Mouse (Mus musculus): ENCODE results near the gene Gm12355.
"Not testable (repeated sequence)": the region's sequence is repeated elsewhere in the genome, so short reads cannot be mapped to it uniquely, and the experiment has no call there.

Gm12355 gene

GRCm38 (mm10) chr11:98625611-98626410 is at the start of gene Gm12355, which contains the start of gene Gsdma3:
Gene Gm12355, minus strand, starts transcription at chr11:98625661.
Gene Gsdma3, plus strand, starts transcription at chr11:98626360.
- no peak for DNase-seq

GRCm38 (mm10) chr11:98673136-98673535 is 47.7 kb upstream of the Gm12355 start:
- peak; percentile 44 for DNase-seq

DNA sequence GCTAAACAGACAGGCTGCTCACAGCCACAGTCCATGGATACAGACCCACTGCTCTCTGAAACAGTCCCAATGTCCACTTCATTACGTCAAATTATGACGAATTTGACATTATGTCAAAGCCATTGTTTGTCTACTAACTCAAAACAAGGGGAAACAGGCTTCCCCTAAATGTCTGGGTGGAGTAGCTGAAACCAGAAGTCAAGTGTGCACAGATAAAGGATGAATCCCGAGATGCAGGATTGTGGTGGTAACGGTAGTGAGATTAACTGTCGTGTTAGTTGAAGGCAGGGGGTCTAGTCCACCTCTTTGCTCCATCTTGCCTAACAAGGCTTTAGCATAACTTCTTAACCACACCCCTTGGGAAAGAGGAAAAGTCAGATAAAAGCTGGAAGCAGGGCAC is 47.0 kb upstream of the Gm12355 start:
- DNase-seq: no peak

- DNase-seq: no peak
Measured at GRCm38 (mm10) chr11:98671857-98672256, 46.4 kb upstream of the Gm12355 start.

GRCm38 (mm10) chr11:98671284-98671815 is 45.9 kb upstream of the Gm12355 start:
- no peak for DNase-seq

DNA sequence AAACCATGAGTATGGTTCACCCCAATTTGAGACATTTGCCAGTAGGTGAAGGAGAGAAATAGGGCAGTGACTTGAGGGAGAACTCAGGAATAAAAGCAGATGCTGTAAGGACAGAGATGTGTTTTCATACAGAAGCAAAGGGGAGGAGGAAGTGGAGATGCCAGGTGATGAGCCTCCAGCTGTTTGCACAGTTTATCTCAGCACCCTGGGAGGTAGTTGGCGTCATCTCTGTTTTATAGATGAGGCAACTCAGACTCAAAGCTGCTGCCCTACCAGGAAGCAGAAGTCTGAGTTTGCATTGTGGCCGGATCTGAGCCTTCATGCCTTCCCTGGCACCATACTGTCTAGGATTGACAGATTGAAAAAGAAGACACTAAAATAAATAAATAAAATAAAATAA is 43.5 kb upstream of the Gm12355 start:
- DNase-seq: no peak

DNA sequence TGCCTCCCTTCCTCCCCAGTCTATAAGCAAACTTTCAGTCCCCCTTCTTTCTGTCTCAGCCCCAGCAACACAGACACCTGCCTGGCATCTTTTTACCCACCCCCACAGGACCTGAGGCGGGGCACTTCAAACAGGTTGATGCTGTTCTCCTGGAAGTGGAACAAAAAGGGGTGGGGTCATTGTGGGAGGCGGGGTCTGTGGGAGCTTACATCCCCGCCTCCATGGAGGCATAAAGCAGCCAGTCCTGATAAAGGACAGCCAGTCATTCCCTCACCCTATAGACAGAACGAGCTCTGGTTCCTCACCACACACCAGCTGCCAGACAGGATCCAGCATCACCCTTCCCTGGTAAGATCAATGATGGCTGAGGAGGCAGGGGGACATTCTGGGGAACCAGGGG is 38.6 kb upstream of the Gm12355 start, which contains the start of gene Gsdma:
Gsdma (plus strand) TSS at position 261 of the 400 bp plus-strand sequence.
- DNase-seq: no peak

- DNase-seq: peak; percentile 54
Measured at GRCm38 (mm10) chr11:98660517-98660916, 35.1 kb upstream of the Gm12355 start.

DNA sequence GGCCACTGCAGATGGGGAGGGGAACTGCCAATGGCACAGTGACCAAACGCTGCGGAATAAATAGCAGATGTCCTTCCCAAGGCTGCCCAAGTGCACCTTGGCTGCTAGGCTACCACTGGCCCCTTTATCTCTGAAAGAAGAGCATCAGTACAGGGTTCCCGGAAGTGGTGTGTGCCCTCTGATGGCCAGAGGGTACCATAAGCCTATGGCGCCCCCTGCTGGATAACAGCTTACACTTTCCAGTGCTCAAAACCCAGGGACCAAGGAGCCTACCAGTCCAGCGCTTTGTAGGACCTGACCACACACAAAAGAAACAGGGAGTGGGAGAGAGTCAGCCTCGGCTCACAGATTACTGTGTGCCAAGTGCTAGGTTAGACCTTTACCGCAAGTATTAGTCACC is 29.6 kb upstream of the Gm12355 start:
- DNase-seq: peak; percentile 32

- DNase-seq: no peak
Measured at GRCm38 (mm10) chr11:98646459-98646858, 21.0 kb upstream of the Gm12355 start, which contains the start of gene Gsdma2. Gene Gsdma2, plus strand, starts transcription at chr11:98646759.

DNA sequence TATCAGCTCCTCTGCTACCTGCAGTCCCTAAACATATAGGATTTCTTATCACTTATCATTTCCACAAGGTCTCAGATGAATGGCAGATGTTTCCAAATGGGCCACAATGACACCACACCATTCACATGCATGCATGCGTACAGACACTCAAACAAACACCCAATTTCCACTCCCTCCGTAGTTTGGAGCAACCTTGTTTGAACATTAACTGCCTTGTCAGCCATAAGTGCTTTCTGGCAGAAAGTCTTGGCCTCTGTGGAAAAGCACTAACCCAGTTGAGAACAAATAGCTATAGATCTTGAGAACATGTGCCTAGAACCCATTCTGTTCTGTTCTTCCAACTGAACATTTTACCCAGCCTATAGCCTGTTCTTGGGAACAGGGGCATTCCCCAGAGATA is 20.5 kb upstream of the Gm12355 start:
- DNase-seq: no peak

GRCm38 (mm10) chr11:98644757-98645156 is 19.3 kb upstream of the Gm12355 start:
- DNase-seq: no peak

- no peak for DNase-seq
Measured at GRCm38 (mm10) chr11:98640091-98640490, 14.6 kb upstream of the Gm12355 start.

DNA sequence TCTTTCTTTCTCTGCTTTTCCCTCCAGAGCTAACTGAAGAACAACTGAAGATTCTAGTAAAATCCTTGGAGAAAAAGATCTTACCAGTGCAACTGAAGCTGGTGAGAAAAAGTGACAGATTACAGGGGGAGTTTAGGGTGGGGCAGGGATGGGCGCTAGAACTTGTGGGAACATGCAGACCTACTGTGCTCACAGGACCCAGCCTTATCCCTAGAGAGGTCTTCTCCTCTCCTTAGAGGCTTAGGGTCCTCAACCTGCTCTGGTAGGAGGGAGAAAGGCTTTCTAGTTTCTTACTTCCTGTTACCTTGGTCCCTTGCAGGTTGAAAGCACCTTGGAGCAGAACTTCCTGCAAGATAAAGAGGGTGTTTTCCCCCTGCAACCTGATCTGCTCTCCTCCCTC is 12.0 kb upstream of the Gm12355 start:
- DNase-seq: no peak

GRCm38 (mm10) chr11:98635312-98635970 is 10.0 kb upstream of the Gm12355 start:
- DNase-seq: peak; percentile 16

DNA sequence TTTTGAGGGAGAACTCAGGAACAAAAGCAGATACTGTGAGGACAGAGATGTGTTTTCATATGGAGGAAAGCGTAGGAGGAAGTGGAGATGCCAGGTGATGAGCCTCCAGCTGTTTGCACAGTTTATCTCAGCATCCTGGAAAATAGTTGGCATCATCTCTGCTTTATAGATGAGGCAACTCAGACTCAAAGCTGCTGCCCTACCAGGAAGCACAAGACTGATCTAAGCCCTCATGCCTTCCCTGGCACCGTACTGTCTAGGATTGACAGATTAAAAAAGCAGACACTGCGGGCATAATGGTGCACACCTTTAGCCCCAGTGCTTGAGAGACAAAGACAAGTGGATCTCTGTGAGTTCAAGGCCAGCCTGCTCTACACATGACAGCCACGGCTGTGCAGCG is 5.2 kb upstream of the Gm12355 start:
- DNase-seq: no peak

DNA sequence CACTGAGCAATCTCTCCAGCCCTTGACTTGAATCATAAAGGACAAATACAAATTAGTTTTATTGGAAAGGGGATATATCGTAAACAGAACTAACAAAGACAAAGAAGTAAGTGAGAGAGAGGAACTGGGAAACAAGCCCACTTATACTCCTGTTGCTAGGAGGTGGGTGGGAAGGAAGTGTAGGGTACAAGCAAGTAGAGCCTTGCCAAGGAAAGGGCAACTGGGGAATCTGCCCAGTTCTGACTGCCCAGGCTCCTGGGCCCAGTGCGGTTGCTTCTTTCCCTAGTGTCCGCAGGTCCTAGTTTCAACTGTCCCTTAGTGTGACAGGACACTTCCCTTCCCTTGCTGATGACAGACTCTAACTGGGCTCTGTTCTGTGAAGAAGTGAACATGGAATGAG is 3.2 kb upstream of the Gm12355 start:
- no peak for DNase-seq

DNA sequence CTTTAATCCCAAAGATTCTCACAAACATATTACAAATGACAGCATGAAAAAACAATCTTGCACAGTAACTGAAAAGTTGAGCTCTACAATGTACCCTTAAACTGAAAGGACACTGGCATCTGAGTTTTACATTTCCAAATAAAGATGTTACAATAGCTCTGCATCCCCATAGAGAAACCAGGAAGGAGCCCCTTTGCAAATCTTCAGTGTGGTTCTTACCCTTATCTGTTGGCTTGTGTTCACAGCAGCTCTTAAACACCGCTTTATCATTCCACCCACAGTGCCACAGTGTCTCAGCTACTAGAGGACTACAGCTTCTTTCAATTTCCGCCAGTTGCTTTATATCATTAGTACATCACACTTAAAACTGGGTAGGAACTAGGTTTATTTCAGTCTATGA is 1.1 kb downstream of the Gm12355 start:
- DNase-seq: not testable (repeated sequence)

- not testable (repeated sequence) for DNase-seq
Measured at GRCm38 (mm10) chr11:98623981-98624380, 1.5 kb downstream of the Gm12355 start.

DNA sequence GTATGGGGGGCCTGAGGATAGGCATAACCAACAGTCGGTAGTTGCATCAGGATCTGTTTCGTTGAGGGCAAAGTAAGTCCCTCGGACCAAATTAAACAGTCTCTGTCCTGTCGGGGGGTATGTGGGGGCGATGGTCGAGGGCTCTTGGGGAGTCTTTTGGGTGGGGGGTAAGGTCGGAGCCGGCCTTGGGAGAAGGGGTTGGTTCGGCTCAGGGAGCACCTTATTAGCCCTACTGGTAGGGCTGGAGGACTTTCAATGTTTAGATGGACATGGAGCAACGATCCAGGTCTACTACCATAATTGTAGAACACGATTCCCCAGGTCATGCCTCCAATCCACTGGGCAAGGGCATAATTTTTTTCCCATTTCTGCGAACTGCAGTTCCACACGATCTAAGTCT is 4.7 kb downstream of the Gm12355 start:
- DNase-seq: no peak

- peak; percentile 8 for DNase-seq
Measured at GRCm38 (mm10) chr11:98606763-98607162, 18.7 kb downstream of the Gm12355 start.

DNA sequence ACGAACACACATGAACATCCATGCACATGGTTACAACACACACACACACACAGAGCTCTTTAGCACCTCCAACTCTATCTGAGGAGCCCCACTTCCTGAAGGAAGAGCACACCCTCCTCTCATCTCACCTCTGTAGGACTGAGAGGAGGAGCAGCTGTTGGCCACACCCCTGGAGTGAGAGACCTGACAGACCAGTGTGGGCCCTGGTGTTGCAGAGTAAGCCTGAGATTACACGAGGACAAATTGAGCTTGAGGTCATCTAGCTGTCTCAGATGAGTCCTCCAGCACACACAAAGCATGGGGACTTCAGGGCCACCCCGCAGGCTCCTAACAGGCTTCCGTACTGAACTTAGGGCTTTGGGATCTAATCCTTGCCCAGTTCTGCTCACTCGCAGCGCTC is 20.6 kb downstream of the Gm12355 start:
- not testable (repeated sequence) for DNase-seq

- DNase-seq: no peak
Measured at GRCm38 (mm10) chr11:98603953-98604352, 21.5 kb downstream of the Gm12355 start.
